Mouse (Mus musculus) kidney, postnatal 0 days (tissue): Measurements from ENCODE around the gene Prdx2. TPM values are rescaled to one million over a fixed set of nuclear protein-coding genes. Genes with fewer than 3 reads are reported as not detected.

ENCODE experiments used
- ATAC-seq: fragments of 200-750 bp; cut with Nextera tagmentation; replicated peaks from 2 replicates; pipeline ENCODE4 v1.8.0; 2017; ENCODE audit warnings: low read depth, moderate number of reproducible peaks, moderate TSS enrichment, moderate library complexity; ENCODE audit not compliant: low FRiP score
- DNase-seq: peaks from one replicate; pipeline ENCODE4 v3.0.0-alpha.2; 2016; ENCODE audit warnings: low spot score
- H3K27ac ChIP-seq: fragments of 300-500 bp; sonication (generic); 2 replicates; pipeline ENCODE4 v1.5.1; 2014; ENCODE audit warnings: mild to moderate bottlenecking
- H3K27me3 ChIP-seq: fragments of 300-500 bp; sonication (generic); 2 replicates; pipeline ENCODE4 v1.6.1; 2014; ENCODE audit warnings: low read length, mixed read lengths; ENCODE audit not compliant: insufficient read depth
- H3K36me3 ChIP-seq: fragments of 300-500 bp; sonication (generic); 2 replicates; pipeline ENCODE4 v1.6.1; 2014; ENCODE audit warnings: low read length, mixed read lengths; ENCODE audit not compliant: insufficient read depth
- H3K4me1 ChIP-seq: fragments of 300-500 bp; sonication (generic); replicated peaks from 2 replicates; pipeline ENCODE4 v1.6.1; 2014; ENCODE audit warnings: antibody characterized with exemption, low read length, mixed read lengths; ENCODE audit not compliant: insufficient read depth
- H3K4me2 ChIP-seq: fragments of 300-500 bp; sonication (generic); 2 replicates; pipeline ENCODE4 v1.6.1; 2014; ENCODE audit warnings: mild to moderate bottlenecking, low read length, moderate library complexity, mixed read lengths
- H3K4me3 ChIP-seq: fragments of 300-500 bp; sonication (generic); replicated peaks from 2 replicates; pipeline ENCODE4 v1.5.1; 2014; ENCODE audit warnings: low read depth, low read length
- H3K9ac ChIP-seq: fragments of 300-500 bp; sonication (generic); 2 replicates; pipeline ENCODE4 v1.6.1; 2014; ENCODE audit warnings: low read depth, low read length
- H3K9me3 ChIP-seq: fragments of 300-500 bp; sonication (generic); replicated peaks from 2 replicates; pipeline ENCODE4 v1.6.1; 2016; ENCODE audit warnings: low read length, inconsistent platforms, mixed read lengths
- CTCF ChIP-seq: IDR thresholded peaks from 2 replicates; pipeline ENCODE4 v1.5.1; 2016; ENCODE audit warnings: antibody characterized with exemption, low read depth, mild to moderate bottlenecking, moderate library complexity
- WGBS: fragments of 180-500 bp; shearing (Covaris S2); extraction: QIAGEN DNeasy Blood & Tissue Kit; methylation state at CpG from one replicate; pipeline ENCODE4 v1.1.7; 2014; 5-methylcytosine and 5-hydroxymethylcytosine counted together
- polyA plus RNA-seq: library from polyadenylated mRNA; unstranded; fragments of >200 nt; fragmentation: Nextera tagmentation; extraction: Ambion mirVana; gene quantifications from 2 replicates; pipeline ENCODE4 v1.2.1, GENCODE M21; 2015

The Prdx2 gene
- polyA plus RNA-seq, 1 experiment from 2014 or later: 729 TPM

DNA sequence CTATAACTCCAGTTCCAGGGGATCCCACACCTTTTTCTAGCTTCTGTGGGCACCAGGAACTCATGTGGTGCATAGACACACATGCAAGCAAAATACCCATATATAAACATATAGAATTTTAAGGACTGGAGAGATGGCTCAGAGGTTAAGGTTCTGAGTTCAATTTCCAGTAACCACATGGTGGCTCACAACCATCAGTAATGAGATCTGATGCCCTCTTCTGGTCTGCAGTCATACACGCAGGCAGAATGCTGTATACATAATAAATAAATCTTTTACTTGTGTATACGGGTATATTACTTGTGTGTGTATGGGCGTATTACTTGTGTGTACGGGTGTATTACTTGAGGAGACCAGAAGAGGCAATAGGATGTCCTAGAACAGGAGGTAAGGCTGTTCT is 5.4 kb upstream of the Prdx2 start:
- Histone ChIP-seq H3K27me3 (no peaks in the 10 kb centered on the region), H3K4me1 (peaks cover 22% of the 10 kb centered on the region), H3K9ac (no peak overlapping the region), H3K4me2 (no peak overlapping the region), H3K9me3 (no peaks in the 10 kb centered on the region), H3K27ac (no peak overlapping the region), H3K36me3 (0 out of 2 replicates have a peak, but pooled peaks cover 4% of the 10 kb centered on the region), H3K4me3 (no peak overlapping the region)
- DNase-seq: no peak
- 90% methylated on average over 4 of the region's 4 CpGs for WGBS
- ATAC-seq: no peak
- TF ChIP-seq CTCF: peak; percentile 18; the same call in 1 of the 2 replicates

DNA sequence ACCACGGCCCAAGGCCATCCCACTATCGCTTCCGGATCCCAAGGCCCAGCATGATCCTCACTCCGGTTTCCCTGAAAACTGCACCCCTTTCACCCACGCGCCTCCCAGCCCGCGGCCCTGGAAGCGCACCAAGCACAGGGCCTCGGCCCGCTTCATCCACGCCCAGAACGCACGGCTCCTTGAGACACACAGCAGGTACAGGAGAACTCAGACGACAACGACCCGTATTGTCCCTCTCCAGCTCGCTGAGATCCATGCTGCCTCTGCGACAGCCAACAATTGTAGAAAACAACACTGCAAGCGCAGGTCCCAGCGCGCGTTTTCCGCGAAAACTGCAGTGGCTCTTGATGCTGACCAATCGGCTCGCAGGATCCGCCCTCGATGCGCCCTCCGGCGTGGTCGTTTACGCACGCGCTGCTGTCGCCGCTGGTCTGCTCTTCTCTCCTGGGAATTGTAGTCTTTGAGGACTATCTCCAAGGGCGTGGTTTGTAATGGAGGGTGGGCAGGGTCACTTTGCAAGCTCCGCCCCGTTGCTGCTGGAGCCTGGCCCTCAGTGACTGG is 3.6 kb upstream of the Prdx2 start:
- H3K27me3 ChIP-seq: no peaks in the 10 kb centered on the region
- H3K4me3 ChIP-seq: peak overlapping the region; percentile 56
- ATAC-seq (peak; percentile 86), DNase-seq (peak; percentile 99)
- peak overlapping the region; percentile 65 for H3K9ac ChIP-seq
- H3K4me2 ChIP-seq: peak overlapping the region; percentile 93
- 0 out of 2 replicates have a peak, but pooled peaks cover 5% of the 10 kb centered on the region for H3K36me3 ChIP-seq
- peak overlapping the region; percentile 83 for H3K27ac ChIP-seq
- 1% methylated on average over 41 of the region's 41 CpGs for WGBS
- H3K4me1 ChIP-seq: peaks cover 30% of the 10 kb centered on the region
- H3K9me3 ChIP-seq: no peaks in the 10 kb centered on the region
- no peak for TF ChIP-seq CTCF

DNA sequence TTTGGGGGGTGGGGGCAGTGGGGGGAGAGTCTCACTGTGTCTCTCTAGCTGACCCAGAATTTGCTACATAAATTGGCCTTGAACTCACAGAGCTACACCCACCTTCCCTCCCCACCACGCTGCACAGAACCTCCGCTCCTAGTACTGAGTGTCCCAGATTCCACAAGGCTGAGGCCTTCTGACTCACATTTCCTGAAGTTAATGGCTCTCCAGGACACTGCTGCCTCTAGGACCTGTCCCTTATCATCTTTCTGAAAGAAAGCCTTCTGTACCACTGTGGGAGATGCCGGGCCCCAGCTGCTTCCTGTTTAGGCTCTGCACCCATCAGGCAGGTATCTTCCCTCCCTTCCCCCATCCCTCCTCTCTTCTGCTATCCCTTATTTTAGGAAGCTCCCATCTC is 2.8 kb upstream of the Prdx2 start:
- TF ChIP-seq CTCF: no peak

DNA sequence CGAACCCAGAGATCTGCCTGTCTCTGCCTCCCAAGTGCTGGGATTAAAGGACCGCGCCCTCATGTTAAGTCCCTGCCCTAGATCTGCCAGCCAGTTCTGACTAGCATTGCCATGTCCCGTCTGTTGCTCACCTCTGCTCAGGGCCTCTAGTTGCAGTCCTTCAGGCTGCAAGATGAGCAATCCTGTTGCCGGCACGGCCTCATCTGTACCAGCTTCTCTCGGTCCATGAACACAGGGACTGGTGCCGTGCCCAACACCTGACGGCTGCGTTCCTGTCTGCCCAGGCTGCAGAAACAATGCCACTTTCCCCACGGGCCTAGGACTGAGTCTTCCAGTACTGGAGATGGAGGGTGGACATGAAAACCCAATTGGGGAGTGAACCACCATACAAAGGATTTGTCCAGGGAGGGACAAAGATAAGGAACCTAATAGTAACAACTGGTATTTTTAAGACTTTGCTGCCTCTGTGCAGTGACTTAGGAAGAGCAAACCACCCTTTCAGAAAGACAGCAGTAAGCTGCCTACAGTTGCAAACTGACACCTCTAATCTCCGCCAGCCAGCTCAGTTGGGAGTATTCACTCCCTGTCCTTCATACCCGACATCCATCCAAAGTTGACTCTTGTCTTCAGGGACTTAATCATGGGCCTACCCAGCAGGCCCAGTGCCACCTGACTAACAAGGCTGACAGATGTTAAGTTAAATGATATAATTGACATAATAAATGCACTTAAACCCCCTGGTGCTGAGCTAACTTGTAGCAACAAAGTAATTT is 1.7 kb upstream of the Prdx2 start:
- ATAC-seq: no peak
- DNase-seq: no peak
- Histone ChIP-seq H3K9me3 (no peaks in the 10 kb centered on the region), H3K27ac (peak overlapping the region; percentile 92), H3K4me1 (peaks cover 32% of the 10 kb centered on the region), H3K27me3 (no peaks in the 10 kb centered on the region), H3K4me3 (no peak overlapping the region), H3K9ac (no peak overlapping the region), H3K4me2 (peak overlapping the region; percentile 81; the same call in 1 of the 2 replicates), H3K36me3 (peaks cover 17% of the 10 kb centered on the region; the same call in 1 of the 2 replicates)
- WGBS: 88% methylated on average over 13 of the region's 13 CpGs
- no peak for TF ChIP-seq CTCF

More for the DNA sequence above, 2.8 kb upstream of the Prdx2 start:
- H3K27ac ChIP-seq: 0 out of 2 replicates have a peak overlapping the region, but pooled peaks have one; percentile 21
- peaks cover 7% of the 10 kb centered on the region; the same call in 1 of the 2 replicates for H3K36me3 ChIP-seq
- 39% methylated on average over 3 of the region's 3 CpGs for WGBS
- H3K4me2 ChIP-seq: no peak overlapping the region
- no peaks in the 10 kb centered on the region for H3K9me3 ChIP-seq
- no peak overlapping the region for H3K9ac ChIP-seq
- H3K27me3 ChIP-seq: no peaks in the 10 kb centered on the region
- no peak overlapping the region for H3K4me3 ChIP-seq
- DNase-seq (no peak), ATAC-seq (no peak)
- peaks cover 32% of the 10 kb centered on the region for H3K4me1 ChIP-seq

DNA sequence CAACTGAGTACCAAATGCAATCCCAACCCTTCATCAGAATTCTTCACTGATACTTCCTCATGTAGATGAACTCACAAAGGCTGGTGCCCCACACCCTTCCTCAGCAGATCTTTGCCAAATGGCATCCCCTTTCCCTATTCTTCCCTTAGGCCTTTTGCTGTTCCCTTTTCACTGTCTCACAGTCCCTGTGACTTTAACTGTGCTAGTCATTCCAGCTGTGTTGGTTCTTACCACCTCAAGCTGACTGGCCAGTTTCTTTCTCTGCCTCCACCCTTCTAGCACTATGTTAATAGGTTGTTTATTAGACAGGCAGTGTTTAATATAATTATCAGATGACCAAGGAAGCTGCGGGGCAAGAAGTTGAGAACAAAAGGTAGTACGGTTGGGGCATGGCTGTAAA is 737 bp upstream of the Prdx2 start:
- DNase-seq: peak; percentile 53
- Histone ChIP-seq H3K4me3 (peak overlapping the region; percentile 66), H3K36me3 (peaks cover 21% of the 10 kb centered on the region), H3K27ac (peak overlapping the region; percentile 92), H3K27me3 (no peaks in the 10 kb centered on the region), H3K9ac (peak overlapping the region; percentile 85), H3K9me3 (no peaks in the 10 kb centered on the region), H3K4me2 (peak overlapping the region; percentile 81), H3K4me1 (peaks cover 32% of the 10 kb centered on the region)
- no peak for TF ChIP-seq CTCF
- ATAC-seq: no peak
- 8% methylated on average over 2 of the region's 2 CpGs for WGBS

DNA sequence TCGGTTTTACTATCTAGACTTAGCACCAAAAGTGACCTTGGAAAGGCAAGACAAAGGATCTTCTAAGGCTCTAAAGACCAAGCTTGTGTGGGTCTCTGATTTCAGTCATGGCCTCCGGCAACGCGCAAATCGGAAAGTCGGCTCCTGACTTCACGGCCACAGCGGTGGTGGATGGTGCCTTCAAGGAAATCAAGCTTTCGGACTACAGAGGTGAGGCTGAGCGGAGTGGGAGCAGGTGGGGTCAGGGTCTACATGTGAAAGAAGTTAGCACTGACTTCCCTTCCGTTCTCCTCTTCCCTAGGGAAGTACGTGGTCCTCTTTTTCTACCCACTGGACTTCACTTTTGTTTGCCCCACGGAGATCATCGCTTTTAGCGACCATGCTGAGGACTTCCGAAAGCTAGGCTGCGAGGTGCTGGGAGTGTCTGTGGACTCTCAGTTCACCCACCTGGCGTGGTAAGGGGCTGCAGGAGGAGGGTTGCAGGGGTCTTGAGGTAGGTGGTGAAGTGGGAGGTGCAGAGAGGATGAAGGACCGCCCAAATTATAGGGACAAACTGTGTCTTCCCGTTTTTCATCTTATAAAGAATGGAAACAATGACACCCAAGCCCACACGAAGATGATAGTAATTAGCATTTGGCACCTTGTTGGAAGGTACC is 876 bp downstream of the Prdx2 start:
- Histone ChIP-seq H3K27ac (peak overlapping the region; percentile 92), H3K4me1 (peaks cover 26% of the 10 kb centered on the region), H3K27me3 (no peaks in the 10 kb centered on the region), H3K4me2 (peak overlapping the region; percentile 81), H3K9me3 (no peaks in the 10 kb centered on the region), H3K9ac (peak overlapping the region; percentile 85), H3K36me3 (peaks cover 21% of the 10 kb centered on the region), H3K4me3 (peak overlapping the region; percentile 66)
- 6% methylated on average over 21 of the region's 21 CpGs for WGBS
- ATAC-seq: no peak
- peak; percentile 35 for DNase-seq
- TF ChIP-seq CTCF: no peak
